Mouse (Mus musculus): Measurements from ENCODE around the gene Mcf2l. TPM values are rescaled to one million over a fixed set of nuclear protein-coding genes. Genes with fewer than 3 reads are reported as not detected.

Mcf2l gene
- polyA plus RNA-seq, 1 experiment from 2014 or later: 142 TPM

DNA sequence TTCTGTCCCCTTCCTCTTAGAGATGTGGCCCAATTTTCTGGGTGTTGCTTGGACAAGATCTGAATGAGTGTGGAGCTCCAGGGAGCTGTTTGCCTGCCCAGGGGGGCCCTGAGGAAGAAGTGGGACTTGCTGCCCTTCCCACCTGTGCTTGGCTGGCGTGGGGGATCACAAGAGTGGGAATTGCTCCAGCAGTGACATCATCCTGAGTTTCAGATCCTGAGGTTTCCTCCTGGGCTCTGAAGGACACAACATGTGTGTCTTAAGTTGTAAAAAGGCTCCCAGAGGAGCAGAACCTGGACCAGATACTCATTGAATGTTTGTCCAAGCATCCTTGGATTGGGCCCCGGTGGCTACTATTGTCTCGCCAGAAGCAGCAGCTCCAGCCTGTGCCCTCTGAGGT lies 43.4 kb downstream of the Mcf2l start:
- no peak for ATAC-seq
- Histone ChIP-seq H3K4me1 (ENCODE audit: control insufficient read depth, insufficient read depth, low read depth, low read length) (peaks cover 20% of the 10 kb centered on the region), H3K36me3 (ENCODE audit: control insufficient read depth, insufficient read depth, low read length) (no peaks in the 10 kb centered on the region), H3K4me3 (ENCODE audit: low read length) (peak overlapping the region; percentile 59), H3K27me3 (replicated peaks; ENCODE audit: control insufficient read depth, insufficient read depth, low read length) (no peaks in the 10 kb centered on the region), H3K9ac (ENCODE audit: low read depth, low read length) (peak overlapping the region; percentile 72), H3K27ac (ENCODE audit: low read depth, low read length) (peak overlapping the region; percentile 86; the same call in 1 of the 2 replicates), H3K9me3 (ENCODE audit: control insufficient read depth, low read length) (no peaks in the 10 kb centered on the region), H3K4me2 (ENCODE audit: low read length) (peak overlapping the region; percentile 79)
- WGBS: 65% methylated on average over 3 of the region's 3 CpGs

DNA sequence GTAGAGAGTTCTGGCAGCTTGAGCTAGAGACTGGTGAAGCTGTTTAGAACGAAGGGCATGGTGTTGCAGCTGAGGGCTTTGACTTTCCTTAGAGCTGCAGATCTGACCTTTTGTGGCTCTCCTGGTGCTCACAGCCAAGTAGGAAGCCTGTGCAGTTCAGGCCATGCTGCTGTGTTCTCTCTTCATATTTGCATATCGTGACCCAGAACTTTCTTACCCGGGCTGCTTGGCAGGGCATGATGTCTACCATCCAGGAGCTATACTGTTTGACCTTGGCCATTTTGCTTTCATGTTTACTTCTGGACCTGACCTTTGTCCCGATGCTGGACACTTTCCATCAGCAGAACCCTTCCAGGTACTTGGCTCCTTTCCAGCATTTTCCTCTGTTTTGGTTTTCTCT lies 44.2 kb downstream of the Mcf2l start:
- peaks cover 20% of the 10 kb centered on the region for H3K4me1 ChIP-seq (ENCODE audit: control insufficient read depth, insufficient read depth, low read depth, low read length)
- H3K27ac ChIP-seq (ENCODE audit: low read depth, low read length): no peak overlapping the region
- no peaks in the 10 kb centered on the region for H3K27me3 ChIP-seq (replicated peaks; ENCODE audit: control insufficient read depth, insufficient read depth, low read length)
- WGBS: 87% methylated on average over 4 of the region's 4 CpGs
- H3K9ac ChIP-seq (ENCODE audit: low read depth, low read length): no peak overlapping the region
- H3K9me3 ChIP-seq (ENCODE audit: control insufficient read depth, low read length): no peaks in the 10 kb centered on the region
- peak overlapping the region; percentile 59 for H3K4me3 ChIP-seq (ENCODE audit: low read length)
- peak overlapping the region; percentile 79 for H3K4me2 ChIP-seq (ENCODE audit: low read length)
- ATAC-seq: no peak
- no peaks in the 10 kb centered on the region for H3K36me3 ChIP-seq (ENCODE audit: control insufficient read depth, insufficient read depth, low read length)

DNA sequence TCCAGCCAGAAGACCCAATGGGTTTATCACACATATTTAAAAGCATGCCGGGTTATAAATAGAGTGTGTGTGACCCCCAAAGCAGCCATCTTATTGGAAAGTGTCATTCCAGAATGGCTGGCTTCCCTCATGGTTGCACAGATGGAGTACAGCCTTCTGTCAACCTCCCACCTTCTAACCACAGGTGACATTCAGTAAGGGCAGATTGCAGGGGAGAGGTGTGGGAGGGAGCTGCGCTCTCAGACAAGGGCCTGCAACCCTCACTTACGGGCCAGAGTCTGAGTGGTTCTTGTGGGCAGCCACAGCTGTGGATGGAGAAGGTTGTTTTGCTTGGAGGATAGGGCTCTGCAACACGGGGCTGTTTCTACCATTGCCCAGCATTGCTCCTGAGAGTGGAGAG lies 47.0 kb downstream of the Mcf2l start:
- Histone ChIP-seq H3K4me2 (ENCODE audit: low read length) (no peak overlapping the region), H3K4me3 (ENCODE audit: low read length) (no peak overlapping the region), H3K4me1 (ENCODE audit: control insufficient read depth, insufficient read depth, low read depth, low read length) (peaks cover 14% of the 10 kb centered on the region), H3K36me3 (ENCODE audit: control insufficient read depth, insufficient read depth, low read length) (no peaks in the 10 kb centered on the region), H3K27ac (ENCODE audit: low read depth, low read length) (no peak overlapping the region), H3K9me3 (ENCODE audit: control insufficient read depth, low read length) (no peaks in the 10 kb centered on the region), H3K9ac (ENCODE audit: low read depth, low read length) (no peak overlapping the region), H3K27me3 (replicated peaks; ENCODE audit: control insufficient read depth, insufficient read depth, low read length) (no peaks in the 10 kb centered on the region)
- WGBS: 94% methylated on average over 4 of the region's 4 CpGs
- ATAC-seq: no peak

DNA sequence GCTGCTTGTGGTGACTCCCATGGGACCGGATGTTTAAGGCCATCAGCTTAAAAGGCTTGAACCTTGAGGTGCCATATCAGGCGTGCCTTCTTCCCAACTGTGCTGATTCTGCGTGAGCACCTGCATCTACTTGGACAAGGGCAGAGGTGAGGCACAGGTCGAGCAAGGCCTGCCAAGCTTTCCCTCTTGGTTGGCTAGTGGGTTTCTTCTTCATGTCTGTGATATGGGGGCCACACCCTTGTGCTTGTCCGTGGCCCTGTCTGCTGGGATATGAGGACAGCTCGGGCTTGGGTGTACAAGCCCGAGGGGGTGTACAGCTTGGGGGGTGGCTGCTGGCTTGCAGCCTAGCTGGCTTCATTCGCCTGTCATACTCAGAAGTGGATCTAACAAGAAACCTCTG lies 51.4 kb downstream of the Mcf2l start:
- WGBS: 83% methylated on average over 8 of the region's 8 CpGs

DNA sequence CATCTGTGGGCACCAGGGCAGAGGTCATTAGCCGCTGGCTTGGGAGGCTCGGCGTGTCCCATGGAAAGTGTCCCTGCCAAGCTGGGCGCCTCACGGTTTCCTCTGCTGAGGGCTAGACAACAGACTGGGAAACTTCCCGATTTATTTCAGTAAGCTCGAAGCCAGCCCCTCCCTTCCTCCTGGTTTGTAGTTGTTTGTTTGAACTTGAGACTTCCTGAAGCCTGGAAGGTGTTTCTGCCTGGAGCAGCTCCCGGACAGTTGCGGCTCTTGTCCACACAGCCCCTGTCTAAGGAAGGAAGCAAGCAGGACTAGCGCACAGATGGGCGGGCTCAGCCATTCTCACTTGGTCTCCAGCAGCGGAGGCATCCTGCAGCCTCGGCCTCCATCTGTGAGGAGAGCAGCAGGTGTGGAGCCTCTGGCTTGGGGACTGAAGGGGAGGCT lies 52.4 kb downstream of the Mcf2l start:
- H3K27ac ChIP-seq (ENCODE audit: low read depth, low read length): no peak overlapping the region
- H3K4me2 ChIP-seq (ENCODE audit: low read length): no peak overlapping the region
- no peak for ATAC-seq
- peaks cover 8% of the 10 kb centered on the region for H3K4me1 ChIP-seq (ENCODE audit: control insufficient read depth, insufficient read depth, low read depth, low read length)
- H3K27me3 ChIP-seq (replicated peaks; ENCODE audit: control insufficient read depth, insufficient read depth, low read length): no peaks in the 10 kb centered on the region
- no peaks in the 10 kb centered on the region for H3K9me3 ChIP-seq (ENCODE audit: control insufficient read depth, low read length)
- 53% methylated on average over 13 of the region's 13 CpGs for WGBS
- no peak overlapping the region for H3K4me3 ChIP-seq (ENCODE audit: low read length)
- no peaks in the 10 kb centered on the region for H3K36me3 ChIP-seq (ENCODE audit: control insufficient read depth, insufficient read depth, low read length)
- no peak overlapping the region for H3K9ac ChIP-seq (ENCODE audit: low read depth, low read length)

More for the DNA sequence above, 51.4 kb downstream of the Mcf2l start:
- no peaks in the 10 kb centered on the region for H3K9me3 ChIP-seq (ENCODE audit: control insufficient read depth, low read length)
- no peak overlapping the region for H3K4me2 ChIP-seq (ENCODE audit: low read length)
- H3K4me3 ChIP-seq (ENCODE audit: low read length): no peak overlapping the region
- H3K4me1 ChIP-seq (ENCODE audit: control insufficient read depth, insufficient read depth, low read depth, low read length): peaks cover 8% of the 10 kb centered on the region
- H3K27me3 ChIP-seq (replicated peaks; ENCODE audit: control insufficient read depth, insufficient read depth, low read length): no peaks in the 10 kb centered on the region
- H3K27ac ChIP-seq (ENCODE audit: low read depth, low read length): no peak overlapping the region
- no peaks in the 10 kb centered on the region for H3K36me3 ChIP-seq (ENCODE audit: control insufficient read depth, insufficient read depth, low read length)
- no peak overlapping the region for H3K9ac ChIP-seq (ENCODE audit: low read depth, low read length)
- ATAC-seq: no peak

DNA sequence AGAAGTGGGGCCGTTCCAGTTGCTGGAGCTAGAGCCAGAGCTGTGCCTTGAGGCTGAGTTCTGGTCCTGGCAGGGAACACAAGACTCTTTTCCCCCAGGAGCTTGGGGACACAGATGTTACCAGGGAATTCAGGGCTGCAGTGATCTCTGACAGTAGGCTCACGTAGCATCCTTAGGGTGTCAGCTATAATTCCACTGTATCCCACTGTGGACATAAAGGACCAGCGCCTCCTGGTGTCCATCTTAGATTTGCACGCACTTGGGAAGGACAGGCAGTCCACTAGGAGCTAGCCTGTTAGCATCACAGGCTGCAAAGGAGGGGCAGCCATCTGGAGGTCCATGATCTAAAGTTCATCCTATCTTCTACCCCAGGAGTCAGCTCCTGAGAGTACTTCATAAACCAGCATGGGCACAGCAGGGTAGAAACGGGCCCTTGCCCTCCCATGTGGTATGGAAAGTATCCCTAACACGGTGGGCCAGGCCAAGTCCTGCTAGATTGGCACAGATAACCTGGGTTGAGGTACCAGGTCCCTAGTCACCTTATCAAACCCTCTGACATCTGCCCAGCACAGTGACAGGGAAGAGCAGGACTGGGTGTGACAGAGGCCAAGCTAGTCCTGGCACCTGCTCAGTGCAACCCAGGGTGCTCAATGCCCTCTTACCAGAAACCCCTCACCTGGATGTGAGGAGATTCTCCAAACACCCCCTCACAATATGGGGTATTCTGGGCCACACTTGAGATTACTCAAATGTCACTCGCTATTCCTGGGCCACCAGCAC lies 53.8 kb downstream of the Mcf2l start:
- H3K4me2 ChIP-seq (ENCODE audit: low read length): peak overlapping the region; percentile 4; the same call in 1 of the 2 replicates
- no peaks in the 10 kb centered on the region for H3K36me3 ChIP-seq (ENCODE audit: control insufficient read depth, insufficient read depth, low read length)
- no peaks in the 10 kb centered on the region for H3K9me3 ChIP-seq (ENCODE audit: control insufficient read depth, low read length)
- H3K27ac ChIP-seq (ENCODE audit: low read depth, low read length): no peak overlapping the region; the same call in 1 of the 2 replicates
- 0 out of 2 replicates have a peak, but pooled peaks have one; percentile 22 for ATAC-seq
- peaks cover 19% of the 10 kb centered on the region for H3K4me1 ChIP-seq (ENCODE audit: control insufficient read depth, insufficient read depth, low read depth, low read length)
- H3K27me3 ChIP-seq (replicated peaks; ENCODE audit: control insufficient read depth, insufficient read depth, low read length): no peaks in the 10 kb centered on the region
- no peak overlapping the region for H3K4me3 ChIP-seq (ENCODE audit: low read length)
- no peak overlapping the region for H3K9ac ChIP-seq (ENCODE audit: low read depth, low read length)
- 57% methylated on average over 7 of the region's 7 CpGs for WGBS

DNA sequence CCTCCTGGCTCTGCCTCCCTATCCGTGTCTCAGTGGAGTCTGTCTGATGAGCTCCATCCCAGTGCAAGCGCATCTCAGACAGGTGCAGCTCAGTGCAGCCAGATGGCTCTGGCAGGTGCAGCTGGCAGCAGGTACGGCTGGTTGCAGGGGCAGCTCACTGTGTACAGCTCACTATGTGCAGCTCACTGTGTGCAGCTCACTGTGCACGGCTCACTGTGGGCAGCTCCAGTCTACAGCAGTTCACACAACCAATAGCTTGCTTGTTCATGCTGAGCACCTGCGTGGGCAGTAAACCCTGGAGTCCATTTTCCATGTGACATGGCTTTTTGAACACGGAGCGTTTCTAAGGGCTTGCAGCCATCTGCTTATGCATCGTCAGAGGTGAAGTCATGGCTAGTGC lies 54.4 kb downstream of the Mcf2l start:
- no peak overlapping the region; the same call in 1 of the 2 replicates for H3K27ac ChIP-seq (ENCODE audit: low read depth, low read length)
- H3K4me2 ChIP-seq (ENCODE audit: low read length): peak overlapping the region; percentile 4; the same call in 1 of the 2 replicates
- 74% methylated on average over 8 of the region's 8 CpGs for WGBS
- ATAC-seq: 0 out of 2 replicates have a peak, but pooled peaks have one; percentile 17
- no peak overlapping the region for H3K4me3 ChIP-seq (ENCODE audit: low read length)
- no peaks in the 10 kb centered on the region for H3K36me3 ChIP-seq (ENCODE audit: control insufficient read depth, insufficient read depth, low read length)
- H3K27me3 ChIP-seq (replicated peaks; ENCODE audit: control insufficient read depth, insufficient read depth, low read length): no peaks in the 10 kb centered on the region
- no peaks in the 10 kb centered on the region for H3K9me3 ChIP-seq (ENCODE audit: control insufficient read depth, low read length)
- H3K4me1 ChIP-seq (ENCODE audit: control insufficient read depth, insufficient read depth, low read depth, low read length): peaks cover 19% of the 10 kb centered on the region
- H3K9ac ChIP-seq (ENCODE audit: low read depth, low read length): no peak overlapping the region

DNA sequence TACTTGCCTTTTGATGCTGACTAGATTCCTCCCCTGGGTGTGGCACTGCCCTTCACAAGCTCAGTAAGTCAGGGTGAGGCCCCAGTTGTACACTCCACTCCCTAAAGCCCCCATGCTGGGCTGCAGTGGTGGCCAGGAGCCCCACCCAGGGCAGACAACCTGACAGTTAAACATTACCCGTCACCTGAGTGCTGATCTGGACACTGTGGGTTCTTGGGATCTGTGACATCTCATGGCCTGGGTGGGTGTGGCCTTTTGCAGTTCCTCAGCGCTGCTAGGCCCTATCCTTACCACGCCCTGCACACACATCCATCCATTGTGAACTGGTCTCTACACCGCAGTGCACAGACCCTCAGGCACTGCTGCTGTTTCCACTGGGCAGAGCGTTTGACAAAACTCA lies 55.3 kb downstream of the Mcf2l start:
- no peak overlapping the region for H3K27ac ChIP-seq (ENCODE audit: low read depth, low read length)
- no peaks in the 10 kb centered on the region for H3K36me3 ChIP-seq (ENCODE audit: control insufficient read depth, insufficient read depth, low read length)
- no peaks in the 10 kb centered on the region for H3K27me3 ChIP-seq (replicated peaks; ENCODE audit: control insufficient read depth, insufficient read depth, low read length)
- 80% methylated on average over 5 of the region's 5 CpGs for WGBS
- no peak; the same call in 1 of the 2 replicates for ATAC-seq
- no peaks in the 10 kb centered on the region for H3K9me3 ChIP-seq (ENCODE audit: control insufficient read depth, low read length)
- no peak overlapping the region for H3K4me2 ChIP-seq (ENCODE audit: low read length)
- H3K4me3 ChIP-seq (ENCODE audit: low read length): no peak overlapping the region
- peaks cover 19% of the 10 kb centered on the region for H3K4me1 ChIP-seq (ENCODE audit: control insufficient read depth, insufficient read depth, low read depth, low read length)
- no peak overlapping the region for H3K9ac ChIP-seq (ENCODE audit: low read depth, low read length)

DNA sequence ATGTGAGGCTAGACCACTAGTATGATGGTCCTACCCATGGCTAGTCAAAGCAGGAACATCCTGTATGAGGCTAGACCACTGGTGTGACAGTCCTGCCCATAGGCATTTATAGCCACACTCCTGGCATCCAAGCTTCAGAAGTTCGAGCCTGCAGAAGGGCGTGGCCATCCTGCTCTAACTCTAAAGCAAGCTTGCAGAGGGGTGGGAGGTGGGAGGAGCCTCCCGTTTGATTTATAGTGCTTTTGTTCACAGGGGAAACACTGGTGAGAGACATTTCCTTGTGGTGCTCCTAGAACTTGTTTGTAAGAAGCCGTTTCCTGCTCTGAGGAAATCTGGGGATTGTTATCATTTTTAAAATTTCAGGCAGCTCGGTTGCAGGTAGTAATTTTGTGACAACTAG lies 56.7 kb downstream of the Mcf2l start:
- no peaks in the 10 kb centered on the region for H3K9me3 ChIP-seq (ENCODE audit: control insufficient read depth, low read length)
- H3K9ac ChIP-seq (ENCODE audit: low read depth, low read length): no peak overlapping the region
- H3K36me3 ChIP-seq (ENCODE audit: control insufficient read depth, insufficient read depth, low read length): no peaks in the 10 kb centered on the region
- H3K4me2 ChIP-seq (ENCODE audit: low read length): no peak overlapping the region
- H3K27ac ChIP-seq (ENCODE audit: low read depth, low read length): no peak overlapping the region
- no peak for ATAC-seq
- 32% methylated on average over 5 of the region's 5 CpGs for WGBS
- H3K27me3 ChIP-seq (replicated peaks; ENCODE audit: control insufficient read depth, insufficient read depth, low read length): no peaks in the 10 kb centered on the region
- no peak overlapping the region for H3K4me3 ChIP-seq (ENCODE audit: low read length)
- peaks cover 21% of the 10 kb centered on the region for H3K4me1 ChIP-seq (ENCODE audit: control insufficient read depth, insufficient read depth, low read depth, low read length)

Data from hindbrain, embryonic 16.5 days (tissue).